10 mouse cellular contexts compared by ENCODE assay signal in genomic region chr14:30147774-30148173, GRCm38 (mm10).
DNase-seq lines count a peak whose midpoint lies in the region; ATAC-seq lines count a peak whose summit lies in the region.
"Had no signal": no experiment of that assay in that cellular context is flagged by ENCODE, and none has a peak within 500 bp of the region (broad histone marks: within the 10 kb centered on the region; RNA-seq: fewer than 3 reads in every experiment).

No protein-coding gene starts in this region.

- H3K4me1 ChIP-seq in embryonic facial prominence, embryonic 14.5 days (ENCODE audit: control insufficient read depth, insufficient read depth, low read length): peaks cover 10% of the 10 kb centered on the region; the same call in 1 of the 2 replicates
- H3K4me1 ChIP-seq: forebrain, embryonic 13.5 days; liver, embryonic 13.5 days had no signal

- H3K36me3 ChIP-seq in embryonic facial prominence, embryonic 14.5 days (ENCODE audit: control insufficient read depth, insufficient read depth, low read length): no peaks in the 10 kb centered on the region
- H3K36me3 ChIP-seq: liver, embryonic 13.5 days had no signal

- DNase-seq in heart, adult 18-20 months: peak; percentile 12 to 14
- no peak for DNase-seq in heart, postnatal 25 days (ENCODE audit: low spot score)
- DNase-seq in cerebellum, adult 11-12 months: peak; percentile 46
- peak; percentile 83 for DNase-seq in embryonic facial prominence, embryonic 14.5 days (ENCODE audit: low spot score)
- DNase-seq in layer of hippocampus, postnatal 36 days: peak; percentile 65 to 66
- no peak for DNase-seq in yolk sac, embryonic 10.5 days (ENCODE audit: low spot score)
- DNase-seq in thymus, postnatal 25 days: no peak
- DNase-seq in Muller cell, postnatal 12 days (ENCODE audit: inconsistent ontology term): no peak
- DNase-seq: liver, embryonic 13.5 days had no signal

- H3K9me3 ChIP-seq in embryonic facial prominence, embryonic 14.5 days (ENCODE audit: control insufficient read depth, low read length): peaks cover 4% of the 10 kb centered on the region; the same call in 1 of the 2 replicates
- H3K9me3 ChIP-seq: forebrain, embryonic 13.5 days; liver, embryonic 13.5 days had no signal

- WGBS in embryonic facial prominence, embryonic 14.5 days: 10% methylated on average over 7 of the region's 7 CpGs

- no peak overlapping the region for H3K9ac ChIP-seq in embryonic facial prominence, embryonic 14.5 days (ENCODE audit: low read depth, low read length)
- H3K9ac ChIP-seq: forebrain, embryonic 13.5 days; liver, embryonic 13.5 days had no signal

- no peak overlapping the region for H3K4me3 ChIP-seq in embryonic facial prominence, embryonic 14.5 days (ENCODE audit: low read depth, low read length)
- H3K4me3 ChIP-seq: forebrain, embryonic 13.5 days; liver, embryonic 13.5 days had no signal

- H3K4me2 ChIP-seq in embryonic facial prominence, embryonic 14.5 days (ENCODE audit: low read depth, low read length): no peak overlapping the region
- H3K4me2 ChIP-seq: forebrain, embryonic 13.5 days; liver, embryonic 13.5 days had no signal

- H3K27me3 ChIP-seq in embryonic facial prominence, embryonic 14.5 days (replicated peaks; ENCODE audit: control insufficient read depth, insufficient read depth, low read length): no peaks in the 10 kb centered on the region
- H3K27me3 ChIP-seq: forebrain, embryonic 13.5 days; liver, embryonic 13.5 days had no signal

- ATAC-seq in embryonic facial prominence, embryonic 14.5 days (ENCODE audit: low read depth): peak; percentile 85
- ATAC-seq: forebrain, embryonic 13.5 days had no signal

- intact Hi-C loops in heart, postnatal 25 days (cut with DNase I): no loop called here

- H3K27ac ChIP-seq in embryonic facial prominence, embryonic 14.5 days (replicated peaks; ENCODE audit: low read depth, low read length): no peak overlapping the region
- H3K27ac ChIP-seq: forebrain, embryonic 13.5 days; liver, embryonic 13.5 days had no signal

Comparison
In these comparisons a context has a peak if more than half of its experiments do, and no peak if none do; other contexts are left out.
1. DNase-seq: peak in heart, adult 18-20 months (2 of 2), cerebellum, adult 11-12 months (single experiment), embryonic facial prominence, embryonic 14.5 days (single experiment) and layer of hippocampus, postnatal 36 days (2 of 2); none in heart, postnatal 25 days (single experiment), yolk sac, embryonic 10.5 days (single experiment), thymus, postnatal 25 days (single experiment) and Muller cell, postnatal 12 days (single experiment).